Mouse (Mus musculus) fibroblast of lung, adult 2 months (primary cell): ENCODE results near the gene Rere.
"Not testable (repeated sequence)": the region's sequence is repeated elsewhere in the genome, so short reads cannot be mapped to it uniquely, and the experiment has no call there.

ENCODE experiments used
- DNase-seq: peaks from one replicate; pipeline ENCODE4 v3.0.0-alpha.2; 2011; ENCODE audit warnings: low read depth

Gene Rere

GRCm38 (mm10) chr4:150255181-150255580 lies 26.3 kb upstream of the Rere start:
- DNase-seq = no peak

- no peak for DNase-seq
Measured at GRCm38 (mm10) chr4:150257252-150258204, 23.9 kb upstream of the Rere start.

- no peak for DNase-seq
Measured at GRCm38 (mm10) chr4:150258388-150258787, 23.1 kb upstream of the Rere start.

GRCm38 (mm10) chr4:150259577-150259976 lies 21.9 kb upstream of the Rere start:
- no peak for DNase-seq

GRCm38 (mm10) chr4:150260111-150260510 lies 21.3 kb upstream of the Rere start:
- no peak for DNase-seq

DNA sequence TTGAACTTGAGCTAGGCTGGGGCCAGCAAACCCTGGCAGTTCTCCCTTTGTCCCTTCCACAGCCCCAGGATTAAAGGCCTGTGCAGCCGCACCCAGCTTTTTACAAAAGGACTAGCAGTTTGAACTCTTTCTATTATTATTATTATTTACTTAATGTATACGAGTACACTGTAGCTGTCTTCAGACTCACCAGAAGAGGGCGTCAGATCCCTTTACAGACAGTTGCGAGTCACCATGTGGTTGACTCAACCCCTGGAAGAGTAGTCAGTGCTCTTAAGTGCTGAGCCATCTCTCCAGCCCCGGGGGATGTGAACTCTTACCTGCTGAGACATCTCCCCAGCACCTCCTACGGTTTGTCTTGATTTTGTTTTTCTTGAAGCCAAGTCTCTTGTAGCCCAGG lies 20.7 kb upstream of the Rere start:
- no peak for DNase-seq

DNA sequence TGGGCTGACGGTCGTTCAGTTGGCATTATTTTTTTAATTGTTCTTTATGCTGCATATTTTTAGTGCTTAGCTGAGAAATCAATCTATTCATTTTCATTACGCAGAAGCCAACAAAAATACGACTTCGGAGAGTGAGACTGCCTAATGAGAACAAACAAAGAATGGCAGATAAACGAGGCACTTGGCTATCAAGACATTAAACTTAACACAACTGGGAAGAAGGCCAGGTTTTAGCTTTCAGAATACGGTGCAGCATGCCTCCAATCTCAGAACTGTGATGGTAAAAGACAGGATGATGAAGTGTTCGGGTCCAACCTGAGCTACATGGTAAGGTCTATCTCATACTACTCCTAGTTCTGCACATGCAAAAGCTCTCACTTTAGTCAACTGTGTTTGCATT lies 19.1 kb upstream of the Rere start:
- DNase-seq = no peak

GRCm38 (mm10) chr4:150264903-150265302 lies 16.5 kb upstream of the Rere start:
- no peak for DNase-seq

DNA sequence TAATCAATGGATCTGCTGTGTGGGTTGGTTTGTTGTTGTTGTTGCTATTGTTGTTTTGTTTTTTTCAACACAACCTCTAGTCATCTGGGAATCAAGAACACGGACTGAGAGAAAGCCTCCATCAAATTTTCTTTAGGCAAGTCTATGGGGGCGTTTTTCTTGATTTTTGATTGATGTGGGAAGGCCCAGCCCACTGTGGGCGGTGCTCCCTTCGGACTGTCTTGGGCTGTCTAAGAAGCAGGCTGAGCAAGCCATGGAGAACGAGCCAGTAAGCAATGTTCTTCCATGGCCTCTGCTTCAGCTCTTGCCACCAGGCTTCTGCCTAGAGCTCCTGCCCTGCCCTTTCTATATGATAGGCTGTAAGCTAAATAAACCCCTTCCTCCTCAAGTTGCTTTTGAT lies 16.0 kb upstream of the Rere start:
- no peak for DNase-seq

- no peak for DNase-seq
Measured at GRCm38 (mm10) chr4:150266655-150267223, 14.7 kb upstream of the Rere start.

GRCm38 (mm10) chr4:150268674-150269653 lies 12.5 kb upstream of the Rere start:
- no peak for DNase-seq

DNA sequence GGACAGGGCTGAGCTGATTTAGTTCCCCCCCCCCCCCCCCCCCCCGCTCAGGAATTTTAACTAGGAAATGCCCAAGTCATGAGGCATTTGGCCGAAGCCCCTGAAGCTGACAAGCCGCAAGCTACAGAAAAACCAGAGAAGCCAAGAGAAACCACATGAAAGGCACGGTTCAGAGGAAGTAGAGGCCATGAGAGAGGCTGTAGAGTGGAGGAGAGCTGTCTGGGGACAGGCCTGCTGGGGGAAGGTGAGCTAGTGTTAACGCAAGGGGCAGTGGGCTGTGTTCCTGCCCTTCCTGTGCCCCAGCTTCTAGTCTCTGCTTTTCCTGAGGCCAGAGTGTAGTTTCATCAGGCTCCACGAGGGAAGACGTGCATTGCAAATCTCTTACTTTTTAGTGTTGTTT lies 11.8 kb upstream of the Rere start:
- DNase-seq = no peak

- not testable (repeated sequence) for DNase-seq
Measured at GRCm38 (mm10) chr4:150270718-150271117, 10.7 kb upstream of the Rere start.

DNA sequence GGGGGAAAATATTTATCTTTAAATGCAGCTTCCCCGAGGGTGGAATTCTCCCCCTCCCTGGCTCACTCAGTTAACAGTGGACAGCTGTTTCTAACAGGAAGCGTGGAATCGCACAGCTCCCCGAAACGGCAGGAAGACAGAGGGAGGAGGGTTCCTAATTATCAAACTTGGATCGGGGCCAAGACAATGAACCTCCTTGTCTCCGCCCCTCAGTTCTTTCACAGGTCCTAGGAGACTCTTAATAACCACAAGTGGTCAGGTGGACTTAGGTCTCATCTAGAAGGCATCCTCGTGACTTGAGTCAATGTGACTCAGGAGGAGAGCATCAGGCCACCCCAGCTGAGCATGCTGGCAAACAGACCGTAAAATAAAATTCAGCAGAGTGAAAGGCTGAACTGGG lies 8.7 kb upstream of the Rere start:
- DNase-seq = peak; percentile 83

- DNase-seq = no peak
Measured at GRCm38 (mm10) chr4:150275531-150275930, 5.9 kb upstream of the Rere start.

- not testable (repeated sequence) for DNase-seq
Measured at GRCm38 (mm10) chr4:150279336-150279735, 2.1 kb upstream of the Rere start.

DNA sequence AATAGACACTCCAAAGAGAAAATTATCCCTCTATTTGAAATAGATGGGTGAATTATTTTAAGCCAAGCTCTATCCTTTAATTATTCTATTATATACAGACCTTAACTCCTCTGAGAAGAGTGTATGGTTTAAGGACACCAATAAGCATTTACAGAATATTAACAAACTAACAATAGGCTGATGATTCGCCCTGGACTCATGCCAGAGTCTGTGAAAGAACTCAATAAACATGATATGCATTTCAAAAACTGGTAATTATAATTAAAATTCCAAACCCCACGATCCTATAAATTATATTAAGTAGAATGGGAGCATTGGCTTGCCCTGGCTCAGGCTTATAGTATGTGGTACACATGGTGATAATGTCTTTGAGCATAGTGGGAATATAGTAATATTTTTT lies 1.4 kb upstream of the Rere start:
- no peak for DNase-seq

DNA sequence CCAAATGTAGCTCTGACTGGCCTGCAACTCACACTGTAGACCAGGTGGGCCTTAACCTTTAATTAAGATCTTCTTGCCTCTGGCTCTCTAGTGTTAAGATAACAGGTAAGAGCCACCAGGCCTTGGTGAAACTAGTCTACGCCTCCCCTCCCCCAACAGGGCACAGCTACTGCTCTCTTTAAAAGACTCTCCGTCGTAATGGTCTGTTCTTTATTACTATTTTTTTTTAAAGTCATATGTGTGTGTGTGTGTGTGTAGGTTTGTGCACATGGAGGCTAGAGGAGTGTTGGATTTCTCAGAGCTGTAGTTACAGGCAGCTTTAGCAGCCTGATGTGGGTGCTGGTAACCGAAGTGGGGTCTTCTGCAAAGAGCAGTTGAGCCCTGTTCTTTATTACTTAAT lies 987 bp upstream of the Rere start:
- no peak for DNase-seq

- no peak for DNase-seq
Measured at GRCm38 (mm10) chr4:150281891-150282630, 615 bp downstream of the Rere start.

DNA sequence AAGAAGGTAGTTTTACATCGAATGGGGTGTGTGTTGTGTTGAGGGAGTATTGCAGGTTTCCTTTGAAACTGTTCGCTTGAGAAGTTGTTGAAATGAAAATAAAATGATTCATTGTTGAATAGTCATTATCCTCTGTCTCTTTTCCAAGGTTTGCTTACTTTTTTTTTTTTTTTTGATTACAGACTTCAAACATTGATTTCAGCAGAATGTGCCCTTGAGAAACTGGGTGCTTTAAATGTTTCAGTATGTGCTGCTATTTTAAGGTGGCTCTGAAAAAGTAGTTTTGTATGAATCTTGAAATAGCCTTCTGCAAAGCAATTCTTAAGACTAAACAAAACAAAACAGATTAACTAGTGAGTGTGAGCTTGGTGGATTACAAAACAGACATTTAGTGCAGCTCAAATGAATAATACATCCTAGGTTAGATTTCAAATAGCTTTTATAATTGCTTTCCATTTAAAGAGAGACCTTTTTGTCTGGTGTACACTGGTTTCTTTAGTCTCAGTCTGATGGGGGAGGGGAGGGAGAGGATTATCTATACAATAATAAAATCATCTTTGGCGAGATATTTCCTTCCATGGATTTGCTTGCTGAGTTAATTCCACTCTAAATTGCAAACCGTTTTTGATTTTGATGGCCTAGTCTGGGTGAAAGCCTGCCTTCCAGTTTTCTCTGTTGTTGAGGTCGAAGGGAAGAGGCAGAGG lies 1.3 kb downstream of the Rere start:
- no peak for DNase-seq

DNA sequence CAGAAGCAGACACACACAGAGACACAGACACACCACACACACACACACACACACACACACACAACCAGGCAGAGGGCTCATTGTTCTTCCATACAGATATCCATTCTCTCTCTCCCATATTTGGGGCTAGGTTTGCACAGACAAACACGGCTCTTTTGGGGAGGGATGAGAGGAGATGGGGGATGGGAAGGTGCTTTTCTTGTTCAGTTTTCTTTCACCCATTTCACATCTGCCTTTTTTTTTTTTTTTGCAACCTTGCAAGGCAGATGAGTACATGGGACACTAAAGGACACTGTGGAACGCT lies 1.8 kb downstream of the Rere start:
- DNase-seq = no peak
